Mouse (Mus musculus) kidney, adult 2 months (tissue): Measurements from ENCODE around the gene Ifitm2.

Experiments
- CTCF ChIP-seq: fragments of 200-500 bp; conservative IDR thresholded peaks from 2 replicates; pipeline ENCODE4 v1.5.1; 2011; ENCODE audit warnings: low read depth, mild to moderate bottlenecking, control low read depth, low read length, moderate library complexity, mixed read lengths; ENCODE audit not compliant: insufficient read depth, insufficient read length
- POLR2A ChIP-seq: fragments of 200-500 bp; IDR thresholded peaks from one replicate; pipeline ENCODE4 v1.6.1; 2011; ENCODE audit warnings: low read depth, low read length, control low read depth

DNA sequence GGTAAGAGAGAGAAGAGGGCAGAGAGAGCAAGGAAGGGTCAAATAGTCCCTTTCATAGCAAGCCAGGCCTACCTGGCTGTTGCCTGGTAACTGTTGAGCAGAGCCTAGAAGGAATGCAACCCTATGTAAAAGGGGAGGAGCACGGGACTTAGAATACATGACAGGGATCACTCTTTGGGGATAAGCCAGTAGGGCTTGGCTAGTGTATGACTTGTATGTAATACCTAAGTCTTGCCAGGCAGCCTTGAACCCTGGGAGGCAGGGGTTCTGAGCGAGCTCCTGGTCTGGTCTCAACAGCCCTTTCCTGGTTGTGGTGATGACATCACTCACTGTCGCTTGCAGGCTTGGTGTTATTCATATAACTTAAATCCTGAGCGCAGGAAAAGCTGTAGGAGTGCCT, 33.2 kb upstream of the Ifitm2 start:
- TF ChIP-seq CTCF = no peak
- no peak for TF ChIP-seq POLR2A
